Mouse (Mus musculus) urinary bladder, adult 18-20 months (tissue): ENCODE measurements around the gene Zcchc2.

Source experiments
- DNase-seq, 2 experiments: peaks; one replicate each; pipeline ENCODE4 v3.0.0; 2022; ENCODE audit warnings: low spot score in 2 of 2, mixed read lengths in 2 of 2

Gene Zcchc2

DNA sequence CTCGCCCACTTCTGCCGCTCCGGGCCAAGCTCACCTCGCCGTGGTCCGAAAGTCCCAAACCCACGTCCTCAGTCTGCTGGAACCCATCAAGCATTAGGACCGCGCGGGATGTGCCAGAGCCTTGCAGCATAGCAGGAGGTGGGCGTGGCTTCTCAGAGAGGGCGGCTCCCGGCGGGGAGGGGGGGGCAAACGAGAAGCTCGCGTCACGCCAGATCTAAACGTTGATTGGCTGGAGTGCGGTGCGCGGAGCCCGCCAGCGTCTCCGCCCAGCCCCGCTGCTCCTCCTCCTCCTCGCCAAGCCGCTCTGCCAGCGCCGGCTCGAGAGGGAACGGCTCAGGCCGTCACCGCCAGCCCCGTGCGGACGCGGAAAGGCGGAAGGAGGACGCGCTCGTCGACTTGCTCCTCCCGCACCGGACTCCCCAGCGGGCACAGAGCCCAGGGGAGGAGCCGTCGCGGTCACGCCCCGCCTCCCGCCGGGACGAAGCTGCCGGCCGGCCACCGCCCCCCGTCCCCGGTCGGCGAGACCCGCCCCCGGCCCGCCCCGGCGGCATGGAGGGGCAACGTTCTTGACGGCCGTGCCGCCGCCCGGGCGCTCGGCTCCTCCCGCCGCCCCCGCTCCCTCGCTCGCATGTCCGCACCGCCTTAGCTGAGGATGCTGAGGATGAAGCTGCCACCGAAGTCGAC is at the start of gene Zcchc2:
Gene Zcchc2 (plus strand): TSS at position 269 of the 684 bp plus-strand sequence.
- DNase-seq = peak; percentile 98

DNA sequence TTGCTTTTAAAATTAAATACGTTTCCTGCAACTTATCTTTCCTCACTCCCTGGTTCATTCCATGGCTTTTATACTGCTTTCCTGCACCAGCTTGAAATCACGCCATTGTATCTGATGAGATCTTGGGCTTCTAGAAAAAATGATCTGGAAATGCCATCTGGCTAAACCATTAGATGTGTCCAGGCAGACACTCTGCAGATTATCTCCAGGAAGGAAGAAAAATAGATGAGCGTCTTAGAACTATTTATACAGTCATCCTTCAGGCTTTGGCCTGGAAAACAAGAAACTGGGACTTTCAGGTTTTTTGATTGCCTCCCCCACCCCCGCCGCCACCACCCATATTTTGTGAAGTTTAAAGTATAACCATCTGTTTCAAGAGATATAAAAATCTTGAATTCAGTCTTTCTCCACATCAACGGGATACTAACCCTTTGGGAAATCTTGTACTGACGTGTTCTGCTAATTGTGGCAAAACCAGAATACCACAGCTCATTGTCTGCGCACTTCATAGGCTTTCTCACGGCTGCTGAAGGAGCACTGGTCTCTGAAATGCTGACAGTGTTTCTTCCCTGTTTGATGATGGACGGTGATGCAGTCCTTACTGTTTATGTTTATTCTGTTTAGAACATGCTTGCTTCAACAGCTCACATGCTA is 45.2 kb upstream of the Zcchc2 start:
- no peak for DNase-seq

DNA sequence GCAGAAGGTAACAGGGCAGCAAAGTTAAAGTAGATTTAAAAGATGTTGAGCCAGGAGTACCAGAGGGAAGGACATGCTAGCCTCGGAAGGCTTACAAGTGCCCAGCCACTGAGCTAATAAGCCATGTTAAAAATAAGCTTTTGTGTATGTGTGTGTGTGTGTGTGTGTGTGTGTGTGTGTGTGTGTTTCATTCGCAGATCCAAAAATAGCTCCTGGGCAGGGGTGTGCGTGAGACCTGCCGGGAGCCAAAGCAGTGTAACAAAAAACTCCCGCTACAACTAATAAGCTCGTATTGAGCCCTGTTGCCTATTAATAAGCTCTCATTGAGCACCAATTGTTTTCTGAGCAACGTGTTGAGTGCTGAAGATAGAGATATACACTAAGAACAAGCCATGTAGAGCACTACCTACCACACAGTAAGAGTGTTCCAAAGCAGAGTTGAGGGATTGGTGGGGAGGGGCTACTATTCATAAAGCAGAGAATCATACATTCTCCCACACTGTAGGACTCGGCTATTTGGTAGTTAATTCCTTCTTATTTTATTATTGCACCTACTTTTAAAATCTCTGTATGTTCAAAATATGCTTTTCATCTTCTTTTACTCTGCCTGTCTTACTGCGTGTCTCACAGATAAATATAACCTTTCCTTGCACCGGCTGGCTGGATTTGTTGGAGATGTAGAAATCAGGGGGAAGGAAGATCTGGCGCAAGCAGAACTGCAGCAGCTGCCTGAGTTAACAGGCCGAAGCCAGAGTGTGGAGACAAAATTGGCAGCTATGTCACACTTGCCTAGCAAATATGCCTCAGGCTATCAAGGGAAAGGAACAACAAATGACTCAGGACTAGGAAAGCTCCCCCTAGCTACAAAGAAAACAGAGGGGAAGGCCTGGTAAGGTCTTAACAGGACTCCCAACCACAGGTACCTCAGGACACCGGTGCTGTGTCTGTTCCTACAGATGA is 43.3 kb upstream of the Zcchc2 start:
- peak in 1 of 2 experiments; percentile 5 for DNase-seq

DNA sequence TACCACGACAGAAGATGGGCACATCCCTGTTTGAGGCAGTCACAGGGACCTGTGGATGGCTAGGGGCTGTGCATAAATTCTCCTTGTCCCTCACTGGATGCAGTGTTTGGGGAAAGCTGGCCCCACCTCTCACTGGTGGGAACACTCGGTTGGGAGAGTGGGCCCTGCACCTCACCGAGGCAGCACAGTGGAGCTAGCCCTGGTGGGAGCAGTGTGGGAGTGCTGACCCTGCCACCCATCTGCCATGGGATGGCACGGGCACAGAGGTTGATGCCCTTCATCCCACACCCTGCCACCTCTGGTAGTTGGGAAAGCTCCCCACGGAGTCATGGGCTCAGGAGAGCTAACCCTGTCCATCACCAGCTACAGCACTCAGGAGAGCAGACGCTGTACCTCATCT is 41.9 kb upstream of the Zcchc2 start:
- DNase-seq = no peak

DNA sequence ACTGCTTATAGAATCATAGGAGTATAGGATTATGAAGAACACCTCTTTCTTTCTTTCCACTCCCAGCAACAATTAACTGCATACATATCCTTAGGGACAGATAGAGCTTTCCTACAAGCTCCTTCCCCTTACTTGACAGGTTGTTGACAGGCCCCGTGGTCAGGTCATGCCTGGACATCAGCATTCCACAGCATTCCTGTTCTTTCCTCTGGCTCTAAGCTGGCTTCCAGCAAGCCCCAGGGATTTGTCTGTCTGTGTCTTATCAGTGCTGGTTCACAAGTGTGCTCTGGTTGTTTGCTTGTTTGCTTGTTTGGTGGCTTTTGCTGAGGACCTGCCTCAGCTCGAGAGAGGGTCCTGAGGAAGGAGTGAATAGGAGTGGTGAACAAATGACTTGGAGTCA is 36.6 kb upstream of the Zcchc2 start:
- no peak for DNase-seq

DNA sequence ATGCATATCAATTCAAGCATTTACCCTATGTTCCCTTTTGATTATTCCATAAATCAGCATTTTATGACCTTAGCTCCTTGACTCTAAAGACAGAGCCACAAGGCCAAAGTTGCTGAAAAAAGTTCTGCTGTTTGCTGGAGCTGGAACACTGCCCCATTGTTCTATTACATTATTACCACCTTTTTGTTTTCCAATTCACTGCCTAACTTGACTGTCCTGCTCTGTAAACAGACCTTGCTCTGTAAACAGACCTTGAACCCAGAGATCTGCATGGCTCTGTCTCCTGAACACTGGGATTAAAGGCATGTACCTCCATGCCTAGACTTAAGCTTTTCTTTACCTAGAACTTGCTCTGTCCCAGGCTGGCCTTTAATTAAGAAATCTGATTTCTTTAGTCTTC is 36.2 kb upstream of the Zcchc2 start:
- DNase-seq = no peak

DNA sequence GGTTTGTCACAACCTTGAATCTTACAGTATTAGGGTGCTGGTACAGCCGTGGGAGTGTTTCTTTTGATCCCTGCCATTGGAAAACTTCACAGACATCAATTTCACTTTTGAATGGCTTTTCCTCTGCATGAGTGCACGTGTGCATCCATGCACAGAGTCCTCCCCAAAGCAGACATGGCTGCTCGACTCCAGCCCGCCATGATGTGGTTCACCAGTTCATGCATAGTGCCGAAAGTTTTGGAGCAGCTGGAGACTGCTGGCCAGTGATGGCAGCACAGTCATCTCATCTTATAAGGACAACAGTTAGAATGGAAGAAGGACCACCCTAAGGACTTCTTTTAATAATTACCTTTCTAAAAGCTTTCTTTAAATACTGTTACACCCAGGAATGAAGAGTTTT is 34.1 kb upstream of the Zcchc2 start:
- DNase-seq = no peak

DNA sequence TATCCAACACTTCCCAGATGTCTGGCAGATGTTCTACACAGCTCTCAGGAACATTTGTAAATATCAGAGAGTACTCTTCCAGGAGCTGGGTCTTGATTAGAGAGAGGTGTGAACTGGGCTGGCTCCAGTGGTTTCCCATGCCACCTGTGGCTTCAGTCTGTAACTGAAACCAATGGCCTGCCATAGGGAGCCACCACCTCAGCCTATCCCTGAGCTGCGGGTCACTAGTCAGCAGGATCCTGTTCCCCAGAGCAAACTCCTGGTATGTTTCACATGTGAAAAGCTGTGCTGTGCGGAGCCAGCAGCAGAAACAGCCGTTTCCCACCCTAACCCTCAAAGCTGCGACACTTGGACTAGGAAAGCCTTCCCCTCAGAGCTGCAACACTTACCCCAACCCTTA is 28.7 kb upstream of the Zcchc2 start:
- no peak for DNase-seq

DNA sequence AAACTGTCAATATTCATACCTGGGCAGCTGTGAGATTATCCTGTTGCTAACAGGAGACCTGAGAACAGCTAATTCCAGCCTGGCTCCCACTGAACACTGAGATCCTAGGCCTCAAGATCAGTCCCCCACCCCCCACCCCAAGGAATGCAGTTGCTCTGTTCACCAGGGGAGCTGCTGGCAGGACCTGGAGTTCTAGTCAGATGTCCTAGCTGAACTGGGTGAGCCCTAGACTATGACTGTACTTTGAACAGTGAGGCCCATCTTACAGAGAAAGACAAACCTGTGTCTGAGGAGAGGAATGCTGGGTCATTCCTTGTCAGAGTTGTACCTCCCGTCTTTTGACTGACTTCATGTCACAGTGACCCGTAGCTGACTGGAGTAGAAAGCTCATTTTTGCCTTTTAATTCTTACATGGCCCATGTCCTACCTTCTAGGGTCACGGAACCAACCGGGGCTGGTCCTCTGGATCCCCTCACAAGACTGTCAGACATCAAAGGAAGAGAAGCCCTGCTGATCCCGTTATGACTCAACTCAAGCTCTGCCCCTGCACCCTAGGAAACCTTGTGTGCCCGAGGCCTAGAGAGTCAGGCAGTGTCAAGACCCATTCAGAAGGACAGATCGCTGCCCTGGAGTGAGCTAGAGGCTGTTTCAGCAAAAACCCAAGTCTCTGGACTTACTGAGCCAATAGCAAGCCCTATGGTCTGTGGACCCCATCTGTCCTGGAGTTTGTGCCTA is 28.0 kb upstream of the Zcchc2 start:
- no peak for DNase-seq

DNA sequence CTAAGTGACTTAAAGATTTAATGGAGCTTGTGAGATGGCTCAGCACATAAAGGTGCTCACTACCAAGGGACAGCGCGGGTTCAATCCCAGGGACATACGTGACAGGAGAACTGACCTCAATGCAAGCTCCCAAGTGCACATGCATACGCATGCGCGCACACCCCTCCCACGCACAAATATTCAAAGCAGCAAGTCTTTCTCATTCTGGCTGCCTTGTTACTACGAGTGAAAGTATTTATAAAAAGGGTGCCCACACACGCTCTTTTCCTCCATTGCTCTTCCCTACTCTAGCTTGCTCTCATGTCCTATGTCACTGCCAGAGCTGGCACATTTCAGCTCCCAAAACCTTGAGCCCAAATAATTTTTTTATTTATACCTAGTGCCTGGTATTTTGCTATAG is 27.4 kb upstream of the Zcchc2 start:
- DNase-seq = no peak

DNA sequence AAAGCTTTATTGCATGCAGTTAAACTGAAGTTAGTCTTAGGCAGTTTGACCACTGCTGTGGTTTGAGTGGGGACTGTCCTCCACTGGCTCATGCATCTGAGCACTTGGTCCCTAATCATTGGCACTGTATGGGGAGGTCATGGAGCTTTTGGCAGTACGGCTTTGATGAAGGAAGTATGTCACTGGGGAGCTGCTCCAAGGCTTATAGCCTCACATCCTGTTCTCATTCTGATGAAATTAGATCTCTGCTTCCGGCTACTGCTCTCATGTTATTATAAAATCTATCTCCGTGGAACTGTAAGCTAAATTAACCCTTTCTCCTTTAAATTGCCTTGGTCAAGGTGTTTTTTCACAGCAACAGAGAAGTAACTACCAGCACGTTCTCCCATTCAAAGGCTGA is 25.7 kb upstream of the Zcchc2 start:
- no peak for DNase-seq

DNA sequence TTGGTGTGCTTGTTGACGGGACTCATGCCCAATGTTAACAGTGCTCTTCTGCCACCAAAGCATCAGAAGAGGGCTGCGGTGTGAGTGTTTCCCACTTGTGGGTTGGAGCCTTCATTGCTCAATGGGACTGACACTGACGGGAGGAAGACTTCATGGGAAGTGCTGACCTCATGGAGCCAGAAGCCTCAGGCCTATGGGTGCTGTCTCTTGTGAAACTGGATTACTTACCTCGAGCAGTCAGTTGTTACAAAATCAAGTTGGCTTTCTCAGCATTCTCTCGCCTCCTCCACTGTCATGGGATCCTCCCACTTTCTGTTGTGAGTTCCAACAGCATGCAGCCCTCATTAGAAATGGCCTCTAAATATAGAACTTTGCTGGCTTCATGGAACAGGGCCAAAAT is 25.0 kb upstream of the Zcchc2 start:
- DNase-seq = no peak

DNA sequence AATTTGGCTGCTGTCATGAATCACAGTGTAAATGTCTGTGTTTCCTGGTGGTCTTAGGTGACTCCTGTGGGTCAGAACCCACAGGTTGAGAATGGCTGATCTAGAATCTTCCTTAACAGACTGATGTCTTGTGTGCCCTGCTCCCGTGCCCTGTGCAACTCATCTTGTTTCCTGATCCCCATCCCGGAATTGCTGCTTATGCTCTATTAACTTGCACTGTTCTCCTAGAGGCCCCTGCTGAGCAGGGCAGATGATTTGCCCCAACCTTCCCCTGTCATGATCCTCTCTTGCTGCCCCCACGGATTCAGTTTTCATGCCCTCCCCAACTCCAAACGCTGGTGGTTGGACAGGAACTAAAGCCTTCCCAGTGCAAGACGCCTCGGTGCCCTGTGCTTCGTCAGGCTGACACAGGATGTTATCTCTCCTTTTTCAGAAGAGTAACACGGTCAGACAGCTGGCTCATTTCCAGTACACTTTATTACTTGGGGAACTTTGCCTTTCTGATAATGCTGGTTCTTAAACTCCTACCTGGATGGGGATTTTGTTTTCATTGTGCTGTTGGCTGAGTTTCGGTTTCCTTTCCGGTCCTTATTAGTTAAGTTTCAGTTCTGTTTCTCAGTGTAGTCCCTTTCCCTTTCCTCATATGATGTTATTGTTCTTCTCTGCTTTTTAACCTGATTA is 18.6 kb upstream of the Zcchc2 start:
- DNase-seq = no peak

DNA sequence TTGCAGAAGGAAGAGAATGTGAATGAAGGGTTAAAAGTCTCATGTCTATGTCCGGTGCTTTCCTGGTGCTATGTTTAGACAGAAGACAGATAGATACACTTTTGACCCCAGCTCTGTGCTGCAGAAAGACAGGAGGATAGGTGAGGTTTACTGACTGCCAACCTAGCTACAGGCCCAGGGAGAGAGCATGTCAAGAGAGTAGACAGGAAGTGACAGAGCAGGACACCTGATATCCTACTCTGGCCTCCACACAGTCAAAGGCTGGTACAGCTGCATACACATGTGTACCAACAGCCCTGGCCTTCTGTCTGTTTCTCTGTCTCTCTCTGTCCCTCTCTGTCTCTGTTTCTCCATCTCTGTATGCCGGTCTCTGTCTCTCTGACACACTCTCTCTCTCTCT is 16.2 kb upstream of the Zcchc2 start:
- DNase-seq = no peak

DNA sequence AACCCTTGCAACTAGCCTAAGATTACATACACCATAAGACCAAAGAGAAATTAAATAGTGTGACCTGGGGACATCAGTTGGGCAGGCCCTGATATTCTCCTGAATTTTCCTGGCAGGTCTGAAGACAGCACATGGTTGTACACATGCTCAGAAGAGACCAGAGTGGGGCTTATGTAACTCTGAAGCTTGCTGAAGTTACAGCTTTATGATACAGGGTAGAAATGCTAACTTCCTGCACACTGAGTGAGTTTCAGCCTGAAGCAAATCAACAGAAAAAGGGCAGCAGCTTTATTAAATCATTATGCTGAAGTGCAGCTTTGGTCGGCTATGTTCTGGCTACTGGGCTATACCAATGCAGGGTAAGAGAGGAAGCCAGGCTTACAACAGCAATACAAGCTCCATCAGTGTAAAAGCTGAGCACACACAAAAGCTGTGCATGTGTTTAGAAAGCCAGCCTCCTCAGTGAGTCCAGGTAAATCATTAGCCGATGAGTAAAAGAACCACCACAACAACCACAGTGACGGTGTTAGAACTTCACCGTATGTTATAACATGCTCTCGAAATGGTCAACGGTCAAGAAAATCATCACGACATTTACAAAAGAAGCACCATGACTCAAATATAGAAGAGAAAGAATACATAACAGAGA is 12.6 kb upstream of the Zcchc2 start:
- DNase-seq = no peak

DNA sequence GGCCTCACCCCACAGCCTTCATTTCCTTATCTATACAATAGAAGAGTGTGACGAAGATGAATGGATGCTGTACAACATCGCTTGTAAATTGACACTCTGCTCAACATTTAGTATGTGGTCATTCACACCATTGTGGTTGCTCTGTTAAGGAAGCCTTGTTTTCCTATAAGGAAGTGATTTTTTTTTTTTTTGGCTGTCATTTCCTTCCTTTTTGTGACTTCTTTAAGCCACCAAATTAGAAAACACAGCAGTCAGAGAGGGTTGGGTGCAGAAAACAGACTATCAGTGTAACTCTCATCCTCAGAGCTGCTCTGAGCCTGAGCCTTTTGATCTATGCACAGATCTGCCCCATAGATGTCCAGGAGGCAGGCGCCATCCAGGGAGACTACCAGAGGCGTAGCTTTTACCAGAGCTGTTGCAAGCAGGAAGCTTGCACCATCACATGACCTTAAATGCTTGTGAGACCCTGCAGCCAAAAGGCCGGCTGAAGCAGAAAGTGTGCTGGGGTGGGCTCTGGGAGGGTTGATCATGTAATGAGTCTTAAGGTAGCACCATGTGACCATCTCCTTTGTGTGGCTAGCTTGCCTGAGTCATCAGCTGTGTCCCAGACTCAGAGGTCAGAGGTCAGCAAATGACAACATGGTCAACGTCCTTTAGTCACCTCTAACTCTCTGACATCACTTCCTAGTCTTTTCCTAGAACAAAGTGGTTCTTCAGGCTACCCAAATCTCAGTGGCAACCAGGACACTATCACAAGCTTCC is 9.2 kb upstream of the Zcchc2 start:
- DNase-seq = no peak

DNA sequence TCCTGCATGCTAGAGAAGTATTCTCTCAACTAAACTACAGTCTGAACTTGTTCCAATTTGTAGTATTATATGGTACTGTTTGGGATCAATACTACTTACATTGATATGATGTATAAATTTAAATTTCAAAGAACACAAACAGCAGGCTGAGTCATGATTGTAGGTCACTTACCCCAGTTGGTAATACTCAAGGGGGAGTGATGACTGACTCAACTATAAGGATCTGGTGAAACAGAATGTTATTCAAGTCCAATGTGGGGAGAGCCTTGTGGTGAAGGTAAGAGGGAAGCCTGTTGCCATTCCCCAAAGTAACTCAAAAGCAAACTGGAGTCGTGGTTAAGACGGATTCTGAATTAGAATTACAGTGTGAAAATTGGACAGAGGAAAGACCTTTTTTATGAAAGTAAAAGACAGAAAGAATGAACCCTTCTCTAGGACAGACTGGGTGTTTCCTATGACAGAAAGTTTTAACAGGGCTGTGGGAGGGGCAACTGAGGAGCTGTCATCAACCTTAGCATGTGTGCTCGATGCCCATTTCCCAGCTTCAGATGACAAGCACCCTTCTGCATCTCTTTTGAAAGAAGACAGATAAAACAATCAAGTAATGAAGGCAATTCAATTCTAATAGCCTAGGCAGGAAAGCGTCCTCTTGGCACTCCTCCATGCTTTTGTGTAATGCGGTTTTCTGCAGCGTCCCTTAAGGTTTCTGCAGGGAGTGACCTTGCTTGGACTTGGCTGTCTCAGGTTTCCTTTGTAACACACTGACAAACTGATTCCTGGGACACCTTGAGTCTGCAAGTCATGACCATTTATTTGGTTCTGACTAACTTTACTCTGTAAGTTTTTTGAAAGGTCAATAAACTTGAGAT is 7.5 kb upstream of the Zcchc2 start:
- no peak for DNase-seq

DNA sequence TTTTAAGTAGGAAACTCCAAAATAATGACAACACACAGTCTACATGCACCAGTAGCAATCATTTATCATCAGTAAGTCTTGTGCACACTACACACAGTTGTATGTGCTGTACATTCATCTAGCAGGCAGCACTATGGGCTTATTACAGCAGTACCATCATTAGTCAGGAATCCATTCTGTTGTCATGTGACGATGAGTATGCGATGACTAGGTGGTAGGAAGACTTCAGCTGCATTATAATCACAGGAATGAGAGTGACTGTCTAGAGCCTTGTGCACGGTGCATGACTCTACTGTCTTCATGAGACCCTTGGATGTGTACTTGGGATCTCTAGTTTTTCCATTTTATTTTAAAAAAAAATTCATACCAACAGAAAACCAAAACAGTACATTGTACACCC is 6.0 kb upstream of the Zcchc2 start:
- no peak for DNase-seq

DNA sequence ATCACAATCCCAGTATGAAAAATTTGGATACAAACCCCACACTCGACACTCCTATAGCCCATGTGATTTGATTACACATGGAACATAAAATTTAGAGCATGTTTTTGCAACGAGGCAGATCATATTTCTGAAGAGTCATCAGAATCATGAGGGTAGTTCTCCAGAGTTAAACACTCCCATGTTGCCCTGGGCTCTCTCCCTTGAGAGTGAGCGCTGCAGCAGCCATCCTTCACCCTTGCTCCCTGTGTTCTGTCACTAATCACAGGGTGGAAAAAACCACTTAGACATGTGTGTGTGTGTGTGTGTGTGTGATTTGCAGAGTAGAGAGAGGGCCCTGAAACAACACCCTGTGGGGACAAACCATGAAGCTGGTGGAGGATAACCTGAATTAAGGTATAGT is 2.0 kb upstream of the Zcchc2 start:
- DNase-seq = no peak
